Comparison of ENCODE assay signal across 11 mouse cellular contexts in the genomic region with DNA sequence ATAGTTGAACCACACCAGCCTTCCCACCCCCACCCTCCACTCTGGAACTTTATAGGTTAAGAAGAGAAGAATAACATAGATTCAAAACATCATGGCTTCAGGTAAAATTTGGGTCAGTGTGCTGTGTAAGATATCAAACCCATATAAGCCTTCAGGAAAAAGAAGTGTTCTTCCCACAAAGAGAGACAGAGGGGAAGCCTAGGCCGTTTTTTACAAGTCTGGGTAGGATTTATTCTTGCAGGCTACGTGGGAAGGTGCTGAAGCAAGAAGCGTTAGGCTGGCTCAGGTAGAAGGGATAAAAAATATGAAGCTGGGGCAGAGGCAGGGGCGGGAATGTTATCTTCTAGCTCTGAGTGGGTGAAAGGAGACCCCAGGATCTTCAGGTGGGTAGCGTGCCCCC.
DNase-seq lines count a peak whose midpoint lies in the region; ATAC-seq and TF ChIP-seq lines count a peak whose summit lies in the region.
"Had no signal": no experiment of that assay in that cellular context is flagged by ENCODE, and none has a peak within 500 bp of the region (broad histone marks: within the 10 kb centered on the region; RNA-seq: fewer than 3 reads in every experiment).

No protein-coding gene starts in this region.

- no peaks in the 10 kb centered on the region for H3K9me3 ChIP-seq in embryonic facial prominence, embryonic 13.5 days
- H3K9me3 ChIP-seq in forebrain, embryonic 11.5 days (ENCODE audit: control insufficient read depth, low read length) = no peaks in the 10 kb centered on the region
- no peaks in the 10 kb centered on the region for H3K9me3 ChIP-seq in hindbrain, postnatal 0 days (ENCODE audit: low read length)
- H3K9me3 ChIP-seq in midbrain, postnatal 0 days (ENCODE audit: low read length) = no peaks in the 10 kb centered on the region

- no peak overlapping the region for H3K27ac ChIP-seq in embryonic facial prominence, embryonic 13.5 days
- peak overlapping the region; percentile 90 for H3K27ac ChIP-seq in forebrain, embryonic 11.5 days (ENCODE audit: low read depth, low read length)
- H3K27ac ChIP-seq in hindbrain, postnatal 0 days = no peak overlapping the region
- H3K27ac ChIP-seq in midbrain, postnatal 0 days (ENCODE audit: low read depth, low read length) = peak overlapping the region; percentile 21; the same call in 1 of the 2 replicates
- H3K27ac ChIP-seq: gastrocnemius, adult 2 months had no signal

- peak overlapping the region; percentile 57; the same call in 1 of the 2 replicates for H3K9ac ChIP-seq in embryonic facial prominence, embryonic 13.5 days
- peak overlapping the region; percentile 6 for H3K9ac ChIP-seq in forebrain, embryonic 11.5 days (ENCODE audit: low read length)
- no peak overlapping the region for H3K9ac ChIP-seq in hindbrain, postnatal 0 days (replicated peaks; ENCODE audit: low read length)
- no peak overlapping the region; the same call in 1 of the 2 replicates for H3K9ac ChIP-seq in midbrain, postnatal 0 days (replicated peaks; ENCODE audit: low read length, poor library complexity, severe bottlenecking)

- peak overlapping the region; percentile 60 for H3K4me2 ChIP-seq in embryonic facial prominence, embryonic 13.5 days
- H3K4me2 ChIP-seq in forebrain, embryonic 11.5 days (ENCODE audit: low read depth, low read length, severe bottlenecking) = peak overlapping the region; percentile 42; the same call in 1 of the 2 replicates
- peak overlapping the region; percentile 46 for H3K4me2 ChIP-seq in hindbrain, postnatal 0 days (ENCODE audit: low read depth, low read length)
- peak overlapping the region; percentile 47 for H3K4me2 ChIP-seq in midbrain, postnatal 0 days (ENCODE audit: low read depth, low read length, poor library complexity, severe bottlenecking)

- 28% methylated on average over 5 of the region's 5 CpGs for WGBS in embryonic facial prominence, embryonic 13.5 days
- 13% methylated on average over 5 of the region's 5 CpGs for WGBS in forebrain, embryonic 11.5 days
- 27% methylated on average over 5 of the region's 5 CpGs for WGBS in hindbrain, postnatal 0 days
- whole genome bisulfite sequencing in midbrain, postnatal 0 days = 15% methylated on average over 5 of the region's 5 CpGs

- peaks cover 12% of the 10 kb centered on the region for H3K4me1 ChIP-seq in embryonic facial prominence, embryonic 13.5 days
- peaks cover 26% of the 10 kb centered on the region for H3K4me1 ChIP-seq in forebrain, embryonic 11.5 days (replicated peaks; ENCODE audit: control insufficient read depth, insufficient read depth, low read length)
- peaks cover 12% of the 10 kb centered on the region for H3K4me1 ChIP-seq in hindbrain, postnatal 0 days (ENCODE audit: insufficient read depth, low read length)
- peaks cover 10% of the 10 kb centered on the region for H3K4me1 ChIP-seq in midbrain, postnatal 0 days (ENCODE audit: insufficient read depth, low read length)

- peaks cover 7% of the 10 kb centered on the region; the same call in 1 of the 2 replicates for H3K27me3 ChIP-seq in embryonic facial prominence, embryonic 13.5 days
- H3K27me3 ChIP-seq in forebrain, embryonic 11.5 days (ENCODE audit: control insufficient read depth, insufficient read depth, low read length) = no peaks in the 10 kb centered on the region
- no peaks in the 10 kb centered on the region for H3K27me3 ChIP-seq in hindbrain, postnatal 0 days (ENCODE audit: insufficient read depth, low read length)
- no peaks in the 10 kb centered on the region for H3K27me3 ChIP-seq in midbrain, postnatal 0 days (ENCODE audit: insufficient read depth, low read length)

- TF ChIP-seq CTCF in hindbrain, postnatal 0 days (IDR thresholded peaks at IDR 0.05; ENCODE audit: low read depth) = no peak
- TF ChIP-seq CTCF in midbrain, postnatal 0 days (IDR thresholded peaks at IDR 0.05) = no peak

- no peaks in the 10 kb centered on the region for H3K36me3 ChIP-seq in embryonic facial prominence, embryonic 13.5 days
- no peaks in the 10 kb centered on the region for H3K36me3 ChIP-seq in forebrain, embryonic 11.5 days (ENCODE audit: control insufficient read depth, insufficient read depth, low read length)
- no peaks in the 10 kb centered on the region for H3K36me3 ChIP-seq in hindbrain, postnatal 0 days (ENCODE audit: insufficient read depth, low read length)
- H3K36me3 ChIP-seq in midbrain, postnatal 0 days (ENCODE audit: insufficient read depth, low read length) = no peaks in the 10 kb centered on the region

- H3K4me3 ChIP-seq in embryonic facial prominence, embryonic 13.5 days = no peak overlapping the region
- H3K4me3 ChIP-seq in forebrain, embryonic 11.5 days (ENCODE audit: low read depth, low read length) = no peak overlapping the region; the same call in 1 of the 2 replicates
- no peak overlapping the region for H3K4me3 ChIP-seq in hindbrain, postnatal 0 days (ENCODE audit: low read length)
- no peak overlapping the region for H3K4me3 ChIP-seq in midbrain, postnatal 0 days (ENCODE audit: low read depth, low read length)
- H3K4me3 ChIP-seq: gastrocnemius, adult 2 months; myocyte had no signal

- ATAC-seq in embryonic facial prominence, embryonic 13.5 days (ENCODE audit: insufficient number of reproducible peaks, insufficient read depth, low FRiP score, low TSS enrichment, low read depth) = no peak
- ATAC-seq in forebrain, embryonic 11.5 days (replicated peaks; ENCODE audit: low FRiP score) = no peak
- no peak for ATAC-seq in hindbrain, postnatal 0 days
- no peak for ATAC-seq in midbrain, postnatal 0 days (ENCODE audit: low FRiP score)

- DNase-seq in forebrain, embryonic 11.5 days (ENCODE audit: low spot score) = no peak
- no peak for DNase-seq in hindbrain, postnatal 0 days (ENCODE audit: low spot score)
- DNase-seq in midbrain, postnatal 0 days (ENCODE audit: low spot score) = no peak
- no peak for DNase-seq in liver
- DNase-seq in spleen, adult 12 weeks (ENCODE audit: low spot score) = no peak
- DNase-seq in urinary bladder, adult 18-20 months (ENCODE audit: low spot score in 2 of 2) = no peak
- DNase-seq: gastrocnemius, adult 2 months; heart, postnatal 10 days; thymus, adult 2 months had no signal

Comparison
In these comparisons a context has a peak if more than half of its experiments do, and no peak if none do; other contexts are left out.
1. H3K27ac ChIP-seq: peak in forebrain, embryonic 11.5 days (single experiment) and midbrain, postnatal 0 days (single experiment); none in embryonic facial prominence, embryonic 13.5 days (single experiment) and hindbrain, postnatal 0 days (single experiment).
2. H3K9ac ChIP-seq: peak in embryonic facial prominence, embryonic 13.5 days (single experiment) and forebrain, embryonic 11.5 days (single experiment); none in hindbrain, postnatal 0 days (single experiment) and midbrain, postnatal 0 days (single experiment).
3. Peak in every context shown above with its lines, with median percentiles within 50 percentile points of each other: H3K4me2 ChIP-seq.